In genomic region chr1:35428126-35428840, GRCm38 (mm10) we compare ENCODE assay signal across 20 mouse cellular contexts.
DNase-seq lines count a peak whose midpoint lies in the region; ATAC-seq and TF ChIP-seq lines count a peak whose summit lies in the region.
"Had no signal": no experiment of that assay in that cellular context is flagged by ENCODE, and none has a peak within 500 bp of the region (broad histone marks: within the 10 kb centered on the region; RNA-seq: fewer than 3 reads in every experiment).

No protein-coding gene starts in this region.

- no peak overlapping the region for H3K27ac ChIP-seq in forebrain, postnatal 0 days (ENCODE audit: low read depth, low read length)
- no peak overlapping the region for H3K27ac ChIP-seq in forebrain, embryonic 10.5 days
- no peak overlapping the region for H3K27ac ChIP-seq in limb, embryonic 14.5 days (replicated peaks; ENCODE audit: low read depth, low read length)
- no peak overlapping the region for H3K27ac ChIP-seq in limb, embryonic 10.5 days
- no peak overlapping the region for H3K27ac ChIP-seq in neural tube, embryonic 14.5 days (ENCODE audit: low read depth, low read length)
- no peak overlapping the region for H3K27ac ChIP-seq in intestine, embryonic 16.5 days (ENCODE audit: low read length)
- H3K27ac ChIP-seq in heart, embryonic 11.5 days (ENCODE audit: low read depth, low read length), result no peak overlapping the region
- H3K27ac ChIP-seq: heart, embryonic 13.5 days; kidney, postnatal 0 days; limb, embryonic 13.5 days; liver, embryonic 15.5 days had no signal

- H3K4me1 ChIP-seq in forebrain, postnatal 0 days (ENCODE audit: insufficient read depth), result no peaks in the 10 kb centered on the region
- no peaks in the 10 kb centered on the region for H3K4me1 ChIP-seq in forebrain, embryonic 10.5 days
- no peaks in the 10 kb centered on the region for H3K4me1 ChIP-seq in limb, embryonic 14.5 days (ENCODE audit: control insufficient read depth, insufficient read depth, low read length)
- no peaks in the 10 kb centered on the region for H3K4me1 ChIP-seq in limb, embryonic 10.5 days
- H3K4me1 ChIP-seq in neural tube, embryonic 14.5 days (ENCODE audit: control insufficient read depth, insufficient read depth, low read length), result no peaks in the 10 kb centered on the region
- no peaks in the 10 kb centered on the region for H3K4me1 ChIP-seq in intestine, embryonic 16.5 days (ENCODE audit: control insufficient read depth, insufficient read depth, low read length)
- H3K4me1 ChIP-seq in heart, embryonic 11.5 days (ENCODE audit: control insufficient read depth, insufficient read depth, low read length), result no peaks in the 10 kb centered on the region
- H3K4me1 ChIP-seq: heart, embryonic 13.5 days; limb, embryonic 13.5 days; liver, embryonic 15.5 days had no signal

- no peak overlapping the region for H3K9ac ChIP-seq in forebrain, postnatal 0 days
- H3K9ac ChIP-seq in limb, embryonic 14.5 days (ENCODE audit: low read depth, low read length, severe bottlenecking), result no peak overlapping the region
- H3K9ac ChIP-seq in neural tube, embryonic 14.5 days (replicated peaks; ENCODE audit: low read depth, low read length), result no peak overlapping the region
- no peak overlapping the region for H3K9ac ChIP-seq in intestine, embryonic 16.5 days (ENCODE audit: low read depth, low read length)
- H3K9ac ChIP-seq in heart, embryonic 11.5 days (ENCODE audit: low read depth, low read length), result no peak overlapping the region
- H3K9ac ChIP-seq: heart, embryonic 13.5 days; limb, embryonic 13.5 days; liver, embryonic 15.5 days had no signal

- 60% methylated on average over 8 of the region's 8 CpGs for WGBS in forebrain, postnatal 0 days
- 91% methylated on average over 8 of the region's 8 CpGs for WGBS in forebrain, embryonic 10.5 days
- WGBS in limb, embryonic 14.5 days, result 67% methylated on average over 8 of the region's 8 CpGs
- 89% methylated on average over 8 of the region's 8 CpGs for WGBS in limb, embryonic 10.5 days
- 62% methylated on average over 8 of the region's 8 CpGs for WGBS in neural tube, embryonic 14.5 days
- 79% methylated on average over 8 of the region's 8 CpGs for WGBS in intestine, embryonic 16.5 days
- WGBS in heart, embryonic 11.5 days (ENCODE audit: insufficient replicate concordance), result 77% methylated on average over 8 of the region's 8 CpGs

- DNase-seq in forebrain, postnatal 0 days, result peak; percentile 31
- no peak for DNase-seq in forebrain, embryonic 10.5 days (ENCODE audit: extremely low spot score, low spot score)
- no peak for DNase-seq in limb, embryonic 14.5 days (ENCODE audit: low spot score)
- DNase-seq in limb, embryonic 10.5 days (ENCODE audit: low spot score), result no peak
- DNase-seq in brain, embryonic 18.5 days (ENCODE audit: low read depth, low spot score), result peak; percentile 1
- DNase-seq: adrenal gland, adult 8-10 months; cerebellum, adult 2 months; heart, postnatal 36 days; lung, postnatal 10 days; midbrain, embryonic 14.5 days; thymus, adult 18-20 months had no signal

- H3K9me3 ChIP-seq in forebrain, postnatal 0 days (ENCODE audit: low read length), result 0 out of 2 replicates have a peak, but pooled peaks cover 4% of the 10 kb centered on the region
- H3K9me3 ChIP-seq in forebrain, embryonic 10.5 days, result peaks cover 9% of the 10 kb centered on the region; the same call in 1 of the 2 replicates
- H3K9me3 ChIP-seq in limb, embryonic 14.5 days (ENCODE audit: control insufficient read depth, low read length), result peaks cover 6% of the 10 kb centered on the region; the same call in 1 of the 2 replicates
- H3K9me3 ChIP-seq in limb, embryonic 10.5 days (replicated peaks), result no peaks in the 10 kb centered on the region
- H3K9me3 ChIP-seq in neural tube, embryonic 14.5 days (ENCODE audit: control insufficient read depth, low read length), result no peaks in the 10 kb centered on the region
- no peaks in the 10 kb centered on the region for H3K9me3 ChIP-seq in intestine, embryonic 16.5 days (ENCODE audit: control insufficient read depth, low read length)
- no peaks in the 10 kb centered on the region for H3K9me3 ChIP-seq in heart, embryonic 11.5 days (replicated peaks; ENCODE audit: control insufficient read depth, low read length)
- H3K9me3 ChIP-seq: liver, embryonic 15.5 days had no signal

- no peak overlapping the region for H3K4me3 ChIP-seq in forebrain, postnatal 0 days (ENCODE audit: low read depth, low read length)
- no peak overlapping the region for H3K4me3 ChIP-seq in forebrain, embryonic 10.5 days
- H3K4me3 ChIP-seq in limb, embryonic 14.5 days (replicated peaks; ENCODE audit: low read length), result no peak overlapping the region
- H3K4me3 ChIP-seq in limb, embryonic 10.5 days, result no peak overlapping the region
- no peak overlapping the region for H3K4me3 ChIP-seq in neural tube, embryonic 14.5 days (ENCODE audit: low read depth, low read length)
- H3K4me3 ChIP-seq in intestine, embryonic 16.5 days (ENCODE audit: low read length), result no peak overlapping the region
- no peak overlapping the region for H3K4me3 ChIP-seq in heart, embryonic 11.5 days (ENCODE audit: low read depth, low read length)
- H3K4me3 ChIP-seq: erythroblast, embryonic 14.5 days; heart, embryonic 13.5 days; limb, embryonic 13.5 days; liver, embryonic 15.5 days had no signal

- no peak for TF ChIP-seq CTCF in forebrain, postnatal 0 days (IDR thresholded peaks at IDR 0.05; ENCODE audit: low read depth)

- no peak overlapping the region for H3K4me2 ChIP-seq in forebrain, postnatal 0 days (ENCODE audit: low read depth)
- no peak overlapping the region for H3K4me2 ChIP-seq in limb, embryonic 14.5 days (replicated peaks; ENCODE audit: low read depth, low read length, severe bottlenecking)
- H3K4me2 ChIP-seq in neural tube, embryonic 14.5 days (ENCODE audit: low read depth, low read length), result no peak overlapping the region
- no peak overlapping the region for H3K4me2 ChIP-seq in intestine, embryonic 16.5 days (ENCODE audit: low read depth, low read length)
- no peak overlapping the region for H3K4me2 ChIP-seq in heart, embryonic 11.5 days
- H3K4me2 ChIP-seq: heart, embryonic 13.5 days; limb, embryonic 13.5 days; liver, embryonic 15.5 days had no signal

- peak; percentile 83 for ATAC-seq in forebrain, postnatal 0 days
- ATAC-seq in limb, embryonic 14.5 days (ENCODE audit: low FRiP score, low read depth), result 0 out of 2 replicates have a peak, but pooled peaks have one; percentile 19
- ATAC-seq in neural tube, embryonic 14.5 days (ENCODE audit: low read depth), result 0 out of 2 replicates have a peak, but pooled peaks have one; percentile 63
- ATAC-seq in intestine, embryonic 16.5 days, result no peak
- no peak for ATAC-seq in heart, embryonic 11.5 days (replicated peaks; ENCODE audit: insufficient number of reproducible peaks, low FRiP score, low TSS enrichment)
- ATAC-seq: intestine, postnatal 0 days had no signal

- TF ChIP-seq POLR2A in limb, embryonic 14.5 days (IDR thresholded peaks at IDR 0.05; ENCODE audit: borderline replicate concordance, extremely low read depth, insufficient read depth, insufficient read length), result no peak

- H3K27me3 ChIP-seq in forebrain, postnatal 0 days (ENCODE audit: insufficient read depth, low read length), result no peaks in the 10 kb centered on the region
- H3K27me3 ChIP-seq in forebrain, embryonic 10.5 days (ENCODE audit: poor library complexity, severe bottlenecking), result no peaks in the 10 kb centered on the region
- no peaks in the 10 kb centered on the region for H3K27me3 ChIP-seq in limb, embryonic 14.5 days (ENCODE audit: control insufficient read depth, insufficient read depth, low read length)
- no peaks in the 10 kb centered on the region for H3K27me3 ChIP-seq in limb, embryonic 10.5 days (ENCODE audit: low read depth, poor library complexity, severe bottlenecking)
- no peaks in the 10 kb centered on the region for H3K27me3 ChIP-seq in neural tube, embryonic 14.5 days (ENCODE audit: control insufficient read depth, insufficient read depth, low read length)
- H3K27me3 ChIP-seq in intestine, embryonic 16.5 days (replicated peaks; ENCODE audit: control insufficient read depth, insufficient read depth, low read length), result no peaks in the 10 kb centered on the region
- H3K27me3 ChIP-seq in heart, embryonic 11.5 days (ENCODE audit: control insufficient read depth, insufficient read depth, low read length), result no peaks in the 10 kb centered on the region
- H3K27me3 ChIP-seq: heart, embryonic 13.5 days; limb, embryonic 13.5 days; liver, embryonic 15.5 days had no signal

- H3K36me3 ChIP-seq in forebrain, postnatal 0 days (ENCODE audit: insufficient read depth), result no peaks in the 10 kb centered on the region
- H3K36me3 ChIP-seq in forebrain, embryonic 10.5 days (replicated peaks), result no peaks in the 10 kb centered on the region
- H3K36me3 ChIP-seq in limb, embryonic 14.5 days (ENCODE audit: control insufficient read depth, insufficient read depth, low read length), result no peaks in the 10 kb centered on the region
- H3K36me3 ChIP-seq in limb, embryonic 10.5 days, result no peaks in the 10 kb centered on the region
- H3K36me3 ChIP-seq in neural tube, embryonic 14.5 days (ENCODE audit: control insufficient read depth, insufficient read depth, low read length), result no peaks in the 10 kb centered on the region
- no peaks in the 10 kb centered on the region for H3K36me3 ChIP-seq in intestine, embryonic 16.5 days (ENCODE audit: control insufficient read depth, insufficient read depth, low read length)
- no peaks in the 10 kb centered on the region for H3K36me3 ChIP-seq in heart, embryonic 11.5 days (ENCODE audit: control insufficient read depth, insufficient read depth, low read length)
- H3K36me3 ChIP-seq: heart, embryonic 13.5 days; limb, embryonic 13.5 days; liver, embryonic 15.5 days had no signal

Comparison
In these comparisons a context has a peak if more than half of its experiments do, and no peak if none do; other contexts are left out.
1. DNase-seq: peak in forebrain, postnatal 0 days (single experiment) and brain, embryonic 18.5 days (single experiment); none in forebrain, embryonic 10.5 days (single experiment), limb, embryonic 14.5 days (single experiment) and limb, embryonic 10.5 days (single experiment).
2. ATAC-seq: peak in forebrain, postnatal 0 days (single experiment), limb, embryonic 14.5 days (single experiment) and neural tube, embryonic 14.5 days (single experiment); none in intestine, embryonic 16.5 days (single experiment) and heart, embryonic 11.5 days (single experiment).